Mouse (Mus musculus) liver, adult 2 months (tissue): ENCODE results near the gene Bace1. TPM values are rescaled to one million over a fixed set of nuclear protein-coding genes. Genes with fewer than 3 reads are reported as not detected.
A peak's percentile ranks its signal among the peaks of the same experiment; 100 is the strongest.

ENCODE experiments used
- DNase-seq: peaks from one replicate; pipeline ENCODE4 v3.0.0-alpha.2; 2011; ENCODE audit warnings: low read depth, low spot score; ENCODE audit errors: extremely low read depth
- H3K27ac ChIP-seq: fragments of 200-500 bp; replicated peaks from 2 replicates; pipeline ENCODE4 v1.5.1; 2012; ENCODE audit warnings: low read depth, mild to moderate bottlenecking, control low read depth, inconsistent platforms, low read length; ENCODE audit not compliant: insufficient read depth
- H3K27me3 ChIP-seq: fragments of 200-500 bp; 2 replicates; pipeline ENCODE4 v1.6.1; 2012; ENCODE audit warnings: mild to moderate bottlenecking, moderate library complexity, low read length, inconsistent platforms; ENCODE audit not compliant: control insufficient read depth, insufficient read depth
- H3K36me3 ChIP-seq: fragments of 200-500 bp; 2 replicates; pipeline ENCODE4 v1.6.1; 2012; ENCODE audit warnings: low read length, inconsistent platforms; ENCODE audit not compliant: control insufficient read depth, insufficient read depth
- H3K4me1 ChIP-seq: fragments of 200-500 bp; 2 replicates; pipeline ENCODE4 v1.6.1; 2011; ENCODE audit warnings: low read length; ENCODE audit not compliant: control insufficient read depth, insufficient read depth
- H3K4me3 ChIP-seq: fragments of 200-500 bp; 2 replicates; pipeline ENCODE4 v1.5.1; 2011; ENCODE audit warnings: low read depth, mild to moderate bottlenecking, control low read depth, low read length, moderate library complexity; ENCODE audit not compliant: insufficient read depth
- H3K79me2 ChIP-seq: fragments of 200-500 bp; 2 replicates; pipeline ENCODE4 v1.6.1; 2012; ENCODE audit warnings: inconsistent platforms, mild to moderate bottlenecking, low read length, moderate library complexity; ENCODE audit not compliant: control insufficient read depth, insufficient read depth
- H3K9ac ChIP-seq: fragments of 200-500 bp; 2 replicates; pipeline ENCODE4 v1.6.1; 2012; ENCODE audit warnings: low read depth, mild to moderate bottlenecking, control low read depth, inconsistent platforms, low read length
- CTCF ChIP-seq: fragments of 200-500 bp; IDR thresholded peaks from 2 replicates; pipeline ENCODE4 v1.5.1; 2011; ENCODE audit warnings: low read depth, low read length, control low read depth
- POLR2A ChIP-seq: fragments of 200-500 bp; IDR thresholded peaks from 2 replicates; pipeline ENCODE4 v1.6.1; 2011; ENCODE audit warnings: low read length, control low read depth; ENCODE audit not compliant: insufficient read depth; ENCODE audit errors: extremely low read depth
- WGBS: fragments of 180-500 bp; shearing (Covaris S2); methylation state at CpG from one replicate; pipeline ENCODE4 v1.1.7; 2018; 5-methylcytosine and 5-hydroxymethylcytosine counted together
- polyA plus RNA-seq: library from polyadenylated mRNA; depleted of rRNA; stranded (reverse); fragments of >200 nt; gene quantifications from 2 replicates; pipeline ENCODE4 v1.2.3, GENCODE M21; 2012; rRNA removed
- total RNA-seq: library from RNA; depleted of rRNA; stranded (reverse); fragments of >200 nt; gene quantifications from 2 replicates; pipeline ENCODE4 v1.2.3, GENCODE M21; 2014; rRNA removed

Bace1 gene
- total and polyA plus RNA-seq, 2 experiments, result 7.6 to 24.1 TPM

DNA sequence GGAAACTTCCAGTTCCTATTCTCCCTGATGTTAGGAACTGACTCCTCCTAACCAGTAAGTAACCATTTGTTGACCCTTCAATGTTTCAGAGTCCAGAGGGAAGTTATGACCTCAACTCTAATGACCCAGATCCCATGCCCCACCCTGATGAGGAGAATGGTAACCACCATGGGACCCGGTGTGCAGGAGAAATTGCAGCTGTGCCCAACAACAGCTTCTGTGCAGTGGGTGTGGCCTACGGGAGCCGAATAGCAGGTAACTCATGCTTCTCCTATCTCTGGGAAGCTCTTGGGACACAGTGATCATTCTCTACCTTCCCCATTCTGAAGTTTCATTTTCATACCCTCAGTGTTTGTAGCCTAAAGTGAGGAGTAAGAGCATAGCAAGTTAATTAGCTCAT, 72.6 kb downstream of the Bace1 start:
- H3K4me1 ChIP-seq, result peaks cover 8% of the 10 kb centered on the region
- peaks cover 46% of the 10 kb centered on the region for H3K36me3 ChIP-seq
- H3K9ac ChIP-seq, result no peak overlapping the region
- H3K79me2 ChIP-seq, result peaks cover 21% of the 10 kb centered on the region
- H3K27me3 ChIP-seq, result no peaks in the 10 kb centered on the region
- no peak overlapping the region for H3K4me3 ChIP-seq
- no peak for DNase-seq
- no peak overlapping the region for H3K27ac ChIP-seq
- TF ChIP-seq POLR2A (no peak), CTCF (no peak)
- 79% methylated on average over 3 of the region's 3 CpGs for WGBS

- WGBS, result 58% methylated on average over 1 of the region's 1 CpGs
- Histone ChIP-seq H3K27me3 (no peaks in the 10 kb centered on the region), H3K4me1 (peaks cover 11% of the 10 kb centered on the region), H3K36me3 (peaks cover 46% of the 10 kb centered on the region), H3K9ac (no peak overlapping the region), H3K79me2 (peaks cover 21% of the 10 kb centered on the region), H3K4me3 (no peak overlapping the region), H3K27ac (no peak overlapping the region)
- no peak for DNase-seq
- TF ChIP-seq POLR2A (no peak), CTCF (peak; percentile 77)
Measured at GRCm38 (mm10) chr9:45911673-45912072, 73.3 kb downstream of the Bace1 start.

Other genes starting within 250 kb of the Bace1 start
- 4.1 and 5.0 TPM in 2 replicates for gene Cep164, start 9.9 kb upstream of the Bace1 start, total RNA-seq
- gene Cep164, start 9.9 kb upstream of the Bace1 start, polyA plus RNA-seq, result 7.1 and 8.3 TPM in 2 replicates
- 26.7 and 29.3 TPM in 2 replicates for gene Pcsk7, start 67.9 kb downstream of the Bace1 start, total RNA-seq
- gene Pcsk7, start 67.9 kb downstream of the Bace1 start, polyA plus RNA-seq, result 19.0 and 27.7 TPM in 2 replicates
- 16.3 and 18.5 TPM in 2 replicates for gene Rnf214, start 68.3 kb downstream of the Bace1 start, total RNA-seq
- gene Rnf214, start 68.3 kb downstream of the Bace1 start, polyA plus RNA-seq, result 11.2 and 12.4 TPM in 2 replicates
- 5.3 and 5.4 TPM in 2 replicates for gene Tagln, start 97.5 kb downstream of the Bace1 start, total RNA-seq
- gene Tagln, start 97.5 kb downstream of the Bace1 start, polyA plus RNA-seq, result 6.3 and 7.2 TPM in 2 replicates
- gene Sidt2, start 116.7 kb downstream of the Bace1 start, total RNA-seq, result 48.9 and 60.9 TPM in 2 replicates
- 330 and 511 TPM in 2 replicates for gene Sidt2, start 116.7 kb downstream of the Bace1 start, polyA plus RNA-seq
- gene Pafah1b2, start 174.1 kb downstream of the Bace1 start, total RNA-seq, result 14.6 and 14.8 TPM in 2 replicates
- 12.0 and 14.2 TPM in 2 replicates for gene Pafah1b2, start 174.1 kb downstream of the Bace1 start, polyA plus RNA-seq
- 14.1 and 17.3 TPM in 2 replicates for gene Sik3, start 174.2 kb downstream of the Bace1 start, total RNA-seq
- 14.9 and 16.5 TPM in 2 replicates for gene Sik3, start 174.2 kb downstream of the Bace1 start, polyA plus RNA-seq